Mouse (Mus musculus) small intestine, adult 2 months (tissue): ENCODE measurements around the gene Plin5.

Experiments
- CTCF ChIP-seq: fragments of 200-500 bp; IDR thresholded peaks from 2 replicates; pipeline ENCODE4 v1.5.1; 2012; ENCODE audit warnings: low read depth, mild to moderate bottlenecking, control low read depth, inconsistent platforms, low read length, moderate library complexity, mixed read lengths; ENCODE audit not compliant: insufficient replicate concordance, insufficient read length; ENCODE audit errors: extremely low read depth
- POLR2A ChIP-seq: fragments of 200-500 bp; IDR thresholded peaks from 2 replicates; pipeline ENCODE4 v1.6.1; 2012; ENCODE audit warnings: low read depth, mild to moderate bottlenecking, control low read depth, inconsistent platforms, low read length, moderate library complexity

DNA sequence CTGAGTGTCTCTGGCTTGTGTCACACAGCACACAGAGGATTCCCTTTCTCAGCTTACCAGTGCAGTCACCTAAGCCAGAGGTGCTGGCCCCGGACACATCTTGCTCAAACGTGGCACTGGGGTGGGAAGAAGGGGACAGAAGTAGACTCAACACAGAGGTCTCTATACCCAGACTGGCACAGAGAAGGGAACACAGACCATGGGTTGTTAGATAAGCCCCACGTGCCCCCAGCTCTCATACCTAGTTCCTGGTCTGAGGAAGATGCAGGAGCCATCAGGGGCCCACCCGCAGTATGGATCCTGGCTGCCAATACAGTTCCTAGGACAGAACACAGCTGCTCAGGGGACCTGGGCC lies 7.9 kb upstream of the Plin5 start:
- TF ChIP-seq CTCF (no peak), POLR2A (no peak)
